Mouse (Mus musculus): ENCODE data around the gene Mxd3.
A peak's percentile ranks its signal among the peaks of the same experiment; 100 is the strongest.

The Mxd3 gene

GRCm38 (mm10) chr13:55335701-55336100, 6.1 kb upstream of the Mxd3 start:
- DNase-seq (ENCODE audit: extremely low read depth, low read depth, low spot score): no peak

GRCm38 (mm10) chr13:55332331-55332730, 2.7 kb upstream of the Mxd3 start:
- DNase-seq (ENCODE audit: extremely low read depth, low read depth, low spot score): no peak

DNA sequence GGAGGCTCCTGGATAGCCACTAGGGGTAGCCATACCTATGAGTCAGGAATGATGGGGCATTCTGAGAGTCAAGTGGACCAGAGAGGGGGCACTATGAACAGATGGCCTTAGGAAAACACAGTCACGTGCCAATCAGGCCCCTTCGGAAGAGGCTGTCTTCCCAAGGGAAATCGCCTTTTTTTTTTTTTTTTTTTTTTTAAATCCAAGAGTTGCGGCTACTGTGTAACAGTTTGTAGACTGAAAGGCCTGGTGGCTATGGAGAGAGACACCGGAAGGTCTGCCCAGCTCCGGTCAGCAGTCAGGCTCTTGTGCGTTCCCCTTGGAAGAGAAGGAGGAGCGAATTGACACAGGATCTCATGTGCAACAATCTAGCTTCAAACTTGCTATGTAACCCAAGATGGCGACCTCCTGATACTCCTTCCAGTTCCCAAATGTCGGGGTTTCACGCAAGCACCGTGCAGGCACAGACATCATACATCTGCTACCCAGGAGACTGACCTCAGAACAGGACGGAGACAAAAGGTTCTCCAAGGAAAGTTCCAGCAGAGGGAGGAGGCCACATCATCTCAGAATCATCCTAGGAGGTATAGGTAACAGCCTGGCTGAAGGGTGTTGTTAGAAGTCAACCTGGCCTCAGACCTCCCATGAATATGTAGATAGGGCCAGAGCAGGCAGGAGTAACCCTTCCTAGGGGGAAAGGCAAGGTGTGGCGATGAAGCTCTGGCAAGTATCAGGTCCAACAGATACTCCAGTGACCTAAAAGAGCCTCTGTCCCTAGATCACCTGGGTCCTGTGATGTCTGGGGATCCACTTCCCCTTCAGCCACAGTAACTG, 1.2 kb upstream of the Mxd3 start:
- DNase-seq (ENCODE audit: extremely low read depth, low read depth, low spot score): no peak

DNA sequence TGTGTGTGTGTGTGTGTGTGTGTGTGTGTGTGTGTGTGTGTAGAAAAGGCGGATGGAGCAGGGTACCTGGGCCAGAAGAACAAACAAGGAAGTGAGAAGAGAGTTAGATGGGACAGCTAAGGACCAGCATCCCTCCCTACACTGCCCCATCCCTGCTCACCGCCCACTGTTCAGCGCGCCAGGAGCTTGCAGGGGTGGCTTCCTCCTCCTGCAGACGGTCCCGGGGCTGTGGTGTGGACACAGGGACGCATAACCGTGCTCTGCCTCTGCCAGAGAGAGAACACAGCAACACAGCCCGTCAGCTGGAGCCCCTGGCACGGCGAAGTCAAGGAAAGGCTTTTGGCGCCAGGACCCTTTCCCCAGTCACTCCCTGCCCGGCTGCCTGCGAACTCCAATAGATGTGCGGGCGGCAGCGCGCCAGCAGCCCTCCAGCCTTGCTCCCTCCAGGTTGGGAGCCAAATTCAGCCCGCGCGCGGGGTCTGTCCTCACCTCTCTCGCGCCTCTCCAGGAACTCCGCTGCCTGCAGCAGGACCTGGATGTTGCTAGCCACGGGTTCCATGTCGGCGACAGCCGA, 427 bp downstream of the Mxd3 start:
- DNase-seq (ENCODE audit: extremely low read depth, low read depth, low spot score): no peak

DNA sequence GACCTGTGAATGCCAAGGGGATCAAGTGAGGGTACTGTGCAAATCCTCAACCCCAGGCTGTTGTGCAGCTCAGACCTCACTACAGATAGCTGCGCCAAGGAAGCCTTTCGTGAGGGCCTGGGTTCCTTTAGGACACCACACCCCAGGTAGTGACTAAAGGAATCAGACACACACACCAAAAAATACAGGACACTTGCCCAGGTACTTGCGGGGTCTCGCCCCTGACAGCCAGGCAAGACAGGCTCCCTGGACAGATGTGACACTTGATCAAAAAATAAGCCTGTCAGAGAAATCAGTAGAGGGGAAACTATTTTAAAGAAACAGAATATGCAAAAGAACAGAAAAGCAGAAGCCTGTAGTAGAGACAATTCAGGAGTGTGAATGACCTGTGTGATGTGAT, 982 bp downstream of the Mxd3 start:
- no peak for DNase-seq (ENCODE audit: extremely low read depth, low read depth, low spot score)

GRCm38 (mm10) chr13:55328171-55328570, 1.5 kb downstream of the Mxd3 start:
- no peak for DNase-seq (ENCODE audit: extremely low read depth, low read depth, low spot score)

DNA sequence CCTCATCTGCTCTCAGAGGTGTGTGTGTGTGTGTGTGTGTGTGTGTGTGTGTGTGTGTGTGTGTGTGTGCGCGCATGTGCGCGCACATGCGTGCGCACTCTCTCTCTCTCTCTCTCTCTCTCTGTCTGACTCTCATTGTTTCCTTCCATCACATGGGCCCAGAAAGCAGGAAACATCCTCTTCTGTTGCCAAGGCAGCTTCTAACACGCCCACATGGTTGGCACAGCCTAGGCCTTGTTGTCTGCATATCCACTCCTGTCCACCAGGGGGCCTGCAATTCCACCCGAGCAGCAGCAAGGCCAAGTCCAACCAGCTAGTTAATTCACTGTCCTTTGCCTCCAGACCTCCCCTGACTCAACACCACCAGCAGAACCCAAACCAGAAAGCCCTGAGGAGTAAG, 2.0 kb downstream of the Mxd3 start:
- peak; percentile 81 for DNase-seq (ENCODE audit: extremely low read depth, low read depth, low spot score)

- DNase-seq (ENCODE audit: extremely low read depth, low read depth, low spot score): no peak
These were observed 2.5 kb downstream of the Mxd3 start for GRCm38 (mm10) chr13:55327169-55327568.

DNA sequence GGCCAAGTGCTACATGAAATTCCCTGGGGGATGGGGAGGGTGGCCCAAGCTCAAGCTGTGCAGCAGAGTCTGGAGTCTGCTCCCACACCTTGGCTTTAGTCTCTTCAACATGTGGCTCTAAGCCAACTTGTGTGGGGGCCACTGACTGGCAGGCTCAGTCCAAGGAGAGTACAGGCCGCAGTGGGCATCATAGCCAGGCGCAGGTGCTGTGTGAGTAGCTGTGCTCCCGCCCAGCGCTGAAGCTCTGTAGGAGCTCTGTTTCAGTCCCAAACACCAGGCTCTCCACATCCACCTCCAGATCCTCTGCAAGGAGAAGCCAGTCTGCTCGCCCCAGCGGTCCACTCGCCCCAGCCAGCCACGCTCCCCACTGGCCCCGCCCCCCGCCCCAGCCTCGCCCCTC, 4.0 kb downstream of the Mxd3 start:
- no peak for DNase-seq (ENCODE audit: extremely low read depth, low read depth, low spot score)

GRCm38 (mm10) chr13:55322130-55322825, 7.3 kb downstream of the Mxd3 start:
- no peak for DNase-seq (ENCODE audit: extremely low read depth, low read depth, low spot score)

DNA sequence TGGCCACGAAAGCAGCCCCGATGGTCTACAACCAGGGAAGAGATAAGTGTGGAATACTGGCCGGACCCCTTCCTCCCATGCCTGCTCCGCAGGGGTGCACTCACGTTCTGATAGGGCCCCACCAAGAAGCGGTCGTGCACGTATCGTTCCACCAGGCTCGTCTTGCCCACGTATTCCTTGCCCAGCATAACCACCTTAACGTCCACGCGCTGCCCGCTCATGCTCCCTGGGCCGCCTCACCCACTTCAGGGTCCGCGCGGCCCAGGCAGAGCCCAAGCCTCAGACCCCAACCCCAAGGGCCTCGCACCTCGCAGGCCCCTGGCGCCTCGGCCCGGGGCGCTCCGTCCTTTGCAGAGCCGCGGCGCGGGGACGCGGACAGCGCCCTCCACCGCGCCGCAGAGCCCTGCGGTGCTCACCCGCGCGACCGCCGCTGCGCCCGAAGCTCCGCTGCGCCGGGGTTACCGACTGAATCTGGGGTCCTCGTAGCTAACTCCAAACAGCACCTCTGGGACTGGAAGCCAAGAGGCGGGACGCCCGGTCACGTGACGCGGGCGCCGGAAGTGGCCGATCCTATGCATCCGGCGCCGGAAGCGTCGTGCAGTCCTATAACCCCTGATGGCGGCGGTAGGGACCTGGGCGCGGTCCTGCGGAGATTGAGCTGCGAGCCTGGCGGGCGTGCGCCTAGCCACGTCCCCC, 8.0 kb downstream of the Mxd3 start, which contains the start of gene Rab24:
TSS of gene Rab24 (minus strand) at position 513 of the 696 bp plus-strand sequence.
- DNase-seq (ENCODE audit: extremely low read depth, low read depth, low spot score): no peak

- DNase-seq (ENCODE audit: extremely low read depth, low read depth, low spot score): peak; percentile 33
These were observed 9.6 kb downstream of the Mxd3 start, which contains the start of gene Prelid1 for GRCm38 (mm10) chr13:55319931-55320533. Gene Prelid1 (plus strand): TSS chr13:55320500.

DNA sequence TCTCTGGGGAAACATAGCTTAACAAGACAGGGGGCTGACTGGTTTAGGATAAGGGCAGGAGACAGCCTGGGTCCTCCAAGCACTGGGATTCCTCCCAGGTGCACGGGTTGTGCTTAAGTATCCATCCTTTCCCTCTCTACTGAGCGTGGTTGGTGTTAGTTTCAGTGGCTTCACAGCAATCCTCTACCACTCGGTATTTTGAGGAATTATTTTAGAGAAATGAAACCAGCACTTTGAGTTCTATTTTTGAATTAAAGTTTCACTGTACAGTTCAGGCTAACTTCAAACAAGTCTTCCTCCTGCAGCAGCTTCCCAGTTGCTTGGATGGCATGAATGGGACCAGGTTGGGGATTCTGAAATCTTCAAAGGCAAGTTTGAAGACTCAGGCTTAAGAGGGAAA, 11.3 kb downstream of the Mxd3 start:
- no peak for DNase-seq (ENCODE audit: extremely low read depth, low read depth, low spot score)

DNA sequence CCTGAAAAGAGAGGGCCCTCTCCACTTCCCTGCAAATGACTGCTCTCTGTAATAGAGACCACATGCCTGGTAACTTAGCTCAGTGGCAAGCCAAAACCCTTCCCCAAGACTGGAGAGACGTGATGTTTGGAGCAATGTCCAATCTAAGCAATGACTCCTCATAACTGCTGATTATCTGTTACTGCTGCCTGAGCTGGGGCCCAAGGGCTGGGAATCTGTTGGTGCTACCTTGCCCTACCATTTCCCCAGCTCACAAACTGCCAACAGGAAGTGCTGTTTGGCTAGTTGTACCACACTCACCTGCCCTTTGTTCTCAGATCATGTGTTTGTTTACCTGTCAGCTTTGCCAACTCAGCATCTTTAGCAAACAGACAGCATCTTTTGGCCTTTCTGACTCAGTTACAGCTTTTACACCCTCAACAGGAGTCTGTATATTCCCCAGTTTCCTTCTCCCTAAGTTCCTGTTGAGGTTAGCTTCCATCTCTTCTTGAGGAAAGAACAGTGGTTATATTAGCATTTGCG, 14.7 kb downstream of the Mxd3 start:
- DNase-seq (ENCODE audit: extremely low read depth, low read depth, low spot score): no peak

DNA sequence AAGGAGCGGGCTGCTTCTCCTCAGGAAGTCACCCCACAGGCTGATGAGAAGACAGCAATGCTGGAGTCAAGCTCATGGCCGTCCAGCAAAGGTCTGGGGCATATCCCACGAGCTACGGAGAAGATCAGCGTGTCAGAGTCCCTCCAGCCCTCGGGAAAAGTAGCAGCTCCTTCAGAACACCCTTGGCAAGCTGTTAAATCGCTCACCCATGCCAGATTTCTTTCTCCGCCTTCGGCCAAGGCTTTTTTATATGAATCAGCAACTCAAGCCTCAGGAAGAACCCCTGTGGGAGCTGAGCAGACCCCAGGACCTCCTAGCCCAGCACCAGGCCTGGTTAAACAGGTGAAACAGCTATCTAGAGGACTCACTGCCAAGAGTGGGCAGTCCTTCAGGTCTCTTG, 16.6 kb downstream of the Mxd3 start:
- DNase-seq (ENCODE audit: extremely low read depth, low read depth, low spot score): no peak

DNA sequence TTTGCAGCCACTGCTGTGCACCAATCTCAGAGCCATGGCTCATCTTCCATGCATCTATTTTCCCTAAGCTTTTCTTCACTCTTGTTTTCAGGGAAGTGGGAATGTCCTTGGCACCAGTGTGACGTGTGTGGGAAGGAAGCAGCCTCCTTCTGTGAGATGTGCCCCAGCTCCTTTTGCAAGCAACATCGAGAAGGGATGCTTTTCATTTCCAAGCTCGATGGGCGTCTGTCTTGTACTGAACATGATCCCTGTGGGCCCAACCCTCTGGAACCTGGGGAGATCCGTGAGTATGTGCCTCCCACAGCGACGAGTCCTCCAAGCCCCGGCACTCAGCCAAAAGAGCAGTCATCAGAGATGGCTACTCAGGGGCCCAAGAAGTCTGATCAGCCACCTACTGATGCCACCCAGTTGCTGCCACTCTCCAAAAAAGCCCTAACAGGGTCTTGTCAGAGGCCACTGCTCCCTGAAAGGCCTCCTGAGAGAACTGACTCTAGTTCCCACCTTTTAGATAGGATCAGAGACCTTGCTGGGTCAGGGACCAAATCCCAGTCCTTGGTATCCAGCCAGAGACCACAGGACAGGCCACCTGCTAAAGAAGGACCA, 17.5 kb downstream of the Mxd3 start:
- no peak for DNase-seq (ENCODE audit: extremely low read depth, low read depth, low spot score)

DNA sequence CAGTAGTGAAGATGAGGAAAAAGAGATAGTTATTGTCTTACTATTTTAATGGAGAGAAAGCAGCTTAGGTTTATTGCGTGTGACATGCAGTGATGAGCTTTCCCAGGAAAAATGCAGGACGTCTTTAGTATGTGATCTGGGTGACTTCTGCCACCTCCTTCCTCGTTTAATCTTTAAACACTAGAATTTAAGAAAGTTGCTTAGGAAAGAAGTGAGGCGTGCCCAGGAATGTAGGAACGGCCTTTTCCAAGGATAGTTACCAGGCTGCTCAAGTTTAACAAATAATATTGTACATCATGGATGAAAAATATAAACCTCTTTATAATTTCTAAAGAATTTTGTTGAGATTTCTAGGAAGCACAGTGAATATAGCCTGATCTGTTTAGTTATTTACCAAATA, 28.7 kb downstream of the Mxd3 start:
- DNase-seq (ENCODE audit: extremely low read depth, low read depth, low spot score): no peak

DNA sequence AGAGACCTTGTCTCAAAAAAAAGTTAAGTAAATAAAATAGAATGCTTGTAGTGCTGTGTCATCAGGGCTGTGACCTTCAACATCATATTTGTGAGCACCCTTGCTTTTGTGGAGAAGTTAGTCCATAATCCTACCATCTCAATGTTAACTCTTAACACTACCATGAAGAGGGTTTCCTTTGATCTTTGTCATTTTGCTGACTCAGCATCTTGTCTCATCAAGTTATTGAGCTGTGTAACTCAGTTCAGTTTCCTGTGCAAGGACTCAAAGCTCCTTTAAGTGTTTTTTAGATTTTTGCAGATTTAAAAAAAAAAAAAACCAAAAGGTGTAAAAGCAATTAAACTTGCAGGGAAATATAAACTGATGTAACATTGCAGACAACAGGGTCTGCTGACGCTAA, 32.9 kb downstream of the Mxd3 start:
- DNase-seq (ENCODE audit: extremely low read depth, low read depth, low spot score): no peak

GRCm38 (mm10) chr13:55288854-55289253, 40.8 kb downstream of the Mxd3 start:
- DNase-seq (ENCODE audit: extremely low read depth, low read depth, low spot score): no peak

DNA sequence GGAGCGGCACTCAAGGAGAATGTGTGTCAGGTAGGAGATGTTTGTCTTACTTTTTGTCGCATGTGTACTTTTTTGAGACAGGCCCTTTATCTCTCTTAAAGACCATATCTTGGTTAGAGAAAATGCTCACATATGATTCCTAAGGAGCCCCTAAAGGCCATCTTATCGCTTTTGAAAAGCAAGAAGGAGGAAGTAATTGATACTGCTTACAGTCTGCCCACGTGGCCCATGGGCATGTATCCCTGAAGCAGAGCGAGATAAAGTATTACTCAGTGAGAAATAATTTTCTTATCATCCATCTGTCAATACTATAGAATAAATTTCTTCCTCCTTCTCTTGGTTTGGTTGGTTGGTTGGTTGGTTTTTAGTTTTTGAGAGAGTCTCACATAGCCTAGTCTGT, 52.0 kb downstream of the Mxd3 start:
- no peak for DNase-seq (ENCODE audit: extremely low read depth, low read depth, low spot score)
